Mouse (Mus musculus) hindbrain, embryonic 15.5 days (tissue): ENCODE measurements around the gene Prkcq. TPM values are rescaled to one million over a fixed set of nuclear protein-coding genes. Genes with fewer than 3 reads are reported as not detected.

Experiments
- ATAC-seq: fragments of 200-750 bp; cut with Nextera tagmentation; 2 replicates; pipeline ENCODE4 v1.8.0; 2017; ENCODE audit warnings: low read depth, moderate number of reproducible peaks, moderate TSS enrichment; ENCODE audit not compliant: low FRiP score
- H3K27ac ChIP-seq: fragments of 300-500 bp; sonication (generic); replicated peaks from 2 replicates; pipeline ENCODE4 v1.5.1; 2015; ENCODE audit warnings: mild to moderate bottlenecking, inconsistent platforms
- H3K27me3 ChIP-seq: fragments of 300-500 bp; sonication (generic); 2 replicates; pipeline ENCODE4 v1.6.1; 2015; ENCODE audit warnings: control low read depth, inconsistent platforms
- H3K36me3 ChIP-seq: fragments of 300-500 bp; sonication (generic); 2 replicates; pipeline ENCODE4 v1.6.1; 2015; ENCODE audit warnings: control low read depth, inconsistent platforms
- H3K4me1 ChIP-seq: fragments of 300-500 bp; sonication (generic); replicated peaks from 2 replicates; pipeline ENCODE4 v1.6.1; 2015; ENCODE audit warnings: control low read depth, inconsistent platforms
- H3K4me2 ChIP-seq: fragments of 300-500 bp; sonication (generic); 2 replicates; pipeline ENCODE4 v1.6.1; 2015; ENCODE audit warnings: moderate library complexity, mild to moderate bottlenecking, inconsistent platforms
- H3K4me3 ChIP-seq: fragments of 300-500 bp; sonication (generic); 2 replicates; pipeline ENCODE4 v1.5.1; 2015; ENCODE audit warnings: mild to moderate bottlenecking, inconsistent platforms
- H3K9ac ChIP-seq: fragments of 300-500 bp; sonication (generic); 2 replicates; pipeline ENCODE4 v1.6.1; 2015; ENCODE audit warnings: inconsistent platforms
- H3K9me3 ChIP-seq: fragments of 300-500 bp; sonication (generic); 2 replicates; pipeline ENCODE4 v1.6.1; 2016; ENCODE audit warnings: control low read depth, inconsistent platforms
- WGBS: fragments of 180-500 bp; shearing (Covaris S2); methylation state at CpG from one replicate; pipeline ENCODE4 v1.1.7; 2015; 5-methylcytosine and 5-hydroxymethylcytosine counted together
- polyA plus RNA-seq: library from polyadenylated mRNA; unstranded; fragments of >200 nt; fragmentation: Nextera tagmentation; extraction: Ambion mirVana; gene quantifications from 2 replicates; pipeline ENCODE4 v1.2.1, GENCODE M21; 2015

Prkcq gene
- polyA plus RNA-seq, 1 experiment from 2014 or later = 20.5 TPM

DNA sequence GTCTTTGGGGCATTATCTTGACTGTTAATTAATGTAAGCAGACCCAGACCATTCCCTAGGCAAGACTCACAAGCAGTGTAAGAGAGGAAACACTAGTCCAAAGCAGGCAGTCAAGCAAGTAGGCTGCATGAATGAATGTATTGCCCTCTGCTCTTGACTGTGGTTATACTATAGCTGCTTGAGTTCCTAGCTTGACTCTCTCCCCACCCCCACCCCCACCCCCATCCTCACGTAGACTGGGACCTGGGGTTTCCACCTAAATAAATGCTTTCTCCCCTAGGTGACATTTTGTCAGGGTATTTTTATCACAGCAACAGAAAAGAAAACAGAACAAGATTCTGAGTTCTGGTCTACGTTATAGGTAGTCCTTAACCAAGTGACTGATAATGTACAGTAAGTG lies 57.2 kb downstream of the Prkcq start:
- 75% methylated on average over 2 of the region's 2 CpGs for WGBS
- no peak overlapping the region for H3K27ac ChIP-seq
- no peak for ATAC-seq
- no peaks in the 10 kb centered on the region for H3K4me1 ChIP-seq
- H3K9me3 ChIP-seq = no peaks in the 10 kb centered on the region
- no peak overlapping the region for H3K4me2 ChIP-seq
- no peaks in the 10 kb centered on the region for H3K27me3 ChIP-seq
- H3K9ac ChIP-seq = no peak overlapping the region
- H3K36me3 ChIP-seq = no peaks in the 10 kb centered on the region
- H3K4me3 ChIP-seq = no peak overlapping the region

DNA sequence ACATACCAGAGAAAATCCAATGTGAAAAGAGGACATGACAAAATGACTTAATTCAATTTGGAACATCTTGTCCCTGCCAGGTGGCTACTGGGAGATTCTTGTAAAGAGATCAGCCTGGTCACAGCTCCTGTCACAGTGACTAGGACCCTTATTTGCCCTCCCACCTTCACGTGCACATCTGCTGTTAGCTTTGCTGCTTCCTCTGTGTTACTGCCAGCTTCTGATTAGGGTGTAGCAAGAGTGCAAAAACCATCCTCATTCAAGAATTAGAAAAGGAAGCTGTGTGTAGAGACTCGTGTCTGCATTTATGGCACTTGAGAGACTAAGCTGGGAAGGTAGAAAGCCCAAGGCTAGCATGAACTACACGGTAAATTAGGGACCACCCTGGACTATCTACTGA lies 59.2 kb downstream of the Prkcq start:
- no peaks in the 10 kb centered on the region for H3K36me3 ChIP-seq
- WGBS = 72% methylated on average over 3 of the region's 3 CpGs
- no peaks in the 10 kb centered on the region for H3K27me3 ChIP-seq
- H3K4me1 ChIP-seq = no peaks in the 10 kb centered on the region
- no peak overlapping the region for H3K4me3 ChIP-seq
- H3K4me2 ChIP-seq = no peak overlapping the region
- no peak overlapping the region for H3K27ac ChIP-seq
- no peaks in the 10 kb centered on the region for H3K9me3 ChIP-seq
- ATAC-seq = no peak
- H3K9ac ChIP-seq = no peak overlapping the region

DNA sequence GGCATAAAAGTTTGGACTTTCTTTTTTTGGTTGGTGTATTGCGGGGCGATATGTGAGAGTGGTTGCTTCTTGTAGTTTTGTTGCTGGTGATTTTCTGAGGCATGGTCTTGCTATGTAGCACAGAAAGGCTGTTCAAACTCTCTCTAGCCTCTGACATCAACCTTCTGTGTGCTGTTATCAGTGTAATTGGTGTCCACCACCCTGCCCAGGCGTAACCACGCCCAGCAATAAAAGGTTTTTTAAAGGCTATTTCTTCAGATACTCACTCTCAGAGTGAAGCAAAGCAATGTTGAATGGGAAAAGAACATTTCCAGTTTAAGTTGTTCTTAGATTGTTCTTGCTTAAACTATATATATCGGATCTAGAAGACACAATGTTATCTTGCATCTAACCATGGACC lies 60.1 kb downstream of the Prkcq start:
- no peak overlapping the region for H3K4me3 ChIP-seq
- no peak for ATAC-seq
- H3K4me2 ChIP-seq = no peak overlapping the region
- 95% methylated on average over 5 of the region's 5 CpGs for WGBS
- H3K9me3 ChIP-seq = no peaks in the 10 kb centered on the region
- no peaks in the 10 kb centered on the region for H3K36me3 ChIP-seq
- no peaks in the 10 kb centered on the region for H3K4me1 ChIP-seq
- H3K27ac ChIP-seq = no peak overlapping the region
- no peak overlapping the region for H3K9ac ChIP-seq
- no peaks in the 10 kb centered on the region for H3K27me3 ChIP-seq

DNA sequence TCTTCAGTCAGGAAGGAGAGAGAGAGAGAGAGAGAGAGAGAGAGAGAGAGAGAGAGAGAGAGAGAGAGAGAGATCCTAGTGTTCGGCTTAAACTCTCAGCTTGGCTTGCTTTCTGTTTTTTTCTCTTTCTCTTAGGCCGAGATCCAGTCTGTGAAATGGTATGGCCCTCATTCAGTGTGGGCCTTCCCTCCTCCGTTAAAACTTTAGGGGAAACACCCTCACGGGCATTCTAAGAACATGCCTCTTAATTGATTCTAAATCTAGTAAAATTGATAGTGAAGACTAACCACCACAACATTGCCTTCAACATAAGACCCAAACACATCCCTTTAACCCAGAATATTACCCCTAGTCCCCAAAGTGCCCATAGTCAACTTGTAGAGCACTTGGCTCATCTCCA lies 66.3 kb downstream of the Prkcq start:
- WGBS = 94% methylated on average over 4 of the region's 4 CpGs
- ATAC-seq = no peak
- no peaks in the 10 kb centered on the region for H3K4me1 ChIP-seq

DNA sequence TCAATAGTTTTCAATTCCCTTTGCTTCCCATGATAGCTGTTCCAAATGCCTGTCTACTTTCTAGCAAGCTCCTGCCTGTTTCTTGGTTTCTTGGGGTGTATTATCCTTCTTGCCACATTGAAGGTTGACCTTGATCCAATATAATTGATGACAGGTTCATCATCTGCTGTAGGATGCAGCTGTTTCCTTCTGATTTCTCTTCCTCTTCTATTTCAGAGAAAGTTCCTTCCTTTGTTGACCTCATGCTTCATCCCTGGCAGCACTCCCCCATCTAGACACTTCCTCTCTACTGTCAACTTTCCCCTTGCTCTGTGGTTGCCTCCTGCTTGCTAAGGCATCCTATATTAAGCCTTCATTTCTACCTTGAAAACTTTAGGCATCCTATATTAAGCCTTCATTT lies 67.6 kb downstream of the Prkcq start:
- no peak for ATAC-seq
- H3K36me3 ChIP-seq = no peaks in the 10 kb centered on the region
- H3K9ac ChIP-seq = no peak overlapping the region
- H3K4me2 ChIP-seq = no peak overlapping the region
- H3K4me1 ChIP-seq = no peaks in the 10 kb centered on the region
- no peak overlapping the region for H3K27ac ChIP-seq
- H3K4me3 ChIP-seq = no peak overlapping the region
- no peaks in the 10 kb centered on the region for H3K27me3 ChIP-seq
- H3K9me3 ChIP-seq = no peaks in the 10 kb centered on the region

More for the DNA sequence above, 66.3 kb downstream of the Prkcq start:
- Histone ChIP-seq H3K27me3 (no peaks in the 10 kb centered on the region), H3K9me3 (no peaks in the 10 kb centered on the region), H3K4me3 (no peak overlapping the region), H3K27ac (no peak overlapping the region), H3K4me2 (no peak overlapping the region), H3K36me3 (no peaks in the 10 kb centered on the region), H3K9ac (no peak overlapping the region)

DNA sequence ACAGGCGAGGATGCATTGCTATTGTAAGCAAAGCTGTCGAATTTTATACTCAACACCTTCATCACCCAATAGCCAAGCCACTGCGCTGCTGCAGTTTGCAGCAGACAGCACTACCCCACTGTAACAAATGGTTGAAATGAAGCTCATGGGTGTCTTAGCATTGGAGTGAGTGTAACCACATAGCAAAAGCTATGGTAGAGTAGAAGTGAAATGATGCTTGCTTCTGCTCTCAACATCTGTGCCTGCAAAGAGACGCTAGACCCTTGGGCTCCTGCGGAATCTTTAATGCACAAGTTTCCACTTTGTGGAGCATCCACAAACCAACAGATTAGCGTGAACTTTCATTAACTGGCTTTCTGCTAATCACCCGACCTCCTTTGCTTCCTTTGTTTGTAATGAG lies 74.0 kb downstream of the Prkcq start:
- no peak overlapping the region for H3K4me3 ChIP-seq
- ATAC-seq = 0 out of 2 replicates have a peak, but pooled peaks have one; percentile 51
- H3K27me3 ChIP-seq = no peaks in the 10 kb centered on the region
- no peak overlapping the region for H3K4me2 ChIP-seq
- no peak overlapping the region for H3K9ac ChIP-seq
- WGBS = 78% methylated on average over 7 of the region's 7 CpGs
- H3K27ac ChIP-seq = no peak overlapping the region
- no peaks in the 10 kb centered on the region for H3K4me1 ChIP-seq
- no peaks in the 10 kb centered on the region for H3K9me3 ChIP-seq
- H3K36me3 ChIP-seq = no peaks in the 10 kb centered on the region

DNA sequence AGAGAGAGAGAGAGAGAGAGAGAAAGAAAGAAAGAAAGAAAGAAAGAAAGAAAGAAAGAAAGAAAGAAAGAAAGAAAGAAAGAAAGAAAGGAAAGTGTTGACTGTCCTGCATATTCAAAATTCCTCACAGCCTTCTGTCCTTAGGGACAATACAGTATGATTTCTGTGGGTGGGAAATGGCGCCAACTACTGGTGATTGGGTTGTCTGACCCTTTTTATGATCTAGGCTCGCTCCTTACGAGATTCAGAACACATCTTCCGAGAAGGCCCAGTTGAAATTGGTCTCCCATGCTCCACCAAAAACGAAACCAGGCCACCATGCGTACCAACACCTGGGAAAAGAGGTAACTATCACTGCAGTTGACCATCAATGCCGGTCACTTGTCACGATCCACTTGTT lies 82.0 kb downstream of the Prkcq start:
- Histone ChIP-seq H3K9me3 (no peaks in the 10 kb centered on the region), H3K27ac (no peak overlapping the region), H3K4me1 (no peaks in the 10 kb centered on the region), H3K9ac (no peak overlapping the region), H3K4me3 (no peak overlapping the region), H3K4me2 (no peak overlapping the region), H3K36me3 (no peaks in the 10 kb centered on the region), H3K27me3 (no peaks in the 10 kb centered on the region)
- 66% methylated on average over 8 of the region's 8 CpGs for WGBS
- no peak for ATAC-seq

DNA sequence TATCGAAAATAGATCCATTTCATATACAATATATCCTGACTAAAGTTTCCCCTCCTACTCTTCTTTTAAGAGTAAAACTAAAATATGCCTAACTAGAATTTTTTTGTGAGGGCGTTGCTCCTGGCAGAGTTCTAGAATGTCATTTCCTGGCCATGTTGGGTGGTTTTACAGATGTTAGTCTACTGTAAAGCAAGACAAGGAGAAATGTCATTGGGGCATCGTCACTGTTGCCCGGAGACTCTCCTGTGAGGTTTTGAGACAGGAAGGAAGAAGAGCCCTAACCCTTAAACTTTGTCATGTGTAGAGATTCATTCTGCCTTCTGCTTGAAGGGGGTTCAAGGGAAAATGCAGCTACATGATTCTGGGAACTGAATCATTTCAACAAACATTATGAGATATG lies 82.5 kb downstream of the Prkcq start:
- ATAC-seq = no peak
- WGBS = 91% methylated on average over 4 of the region's 4 CpGs

DNA sequence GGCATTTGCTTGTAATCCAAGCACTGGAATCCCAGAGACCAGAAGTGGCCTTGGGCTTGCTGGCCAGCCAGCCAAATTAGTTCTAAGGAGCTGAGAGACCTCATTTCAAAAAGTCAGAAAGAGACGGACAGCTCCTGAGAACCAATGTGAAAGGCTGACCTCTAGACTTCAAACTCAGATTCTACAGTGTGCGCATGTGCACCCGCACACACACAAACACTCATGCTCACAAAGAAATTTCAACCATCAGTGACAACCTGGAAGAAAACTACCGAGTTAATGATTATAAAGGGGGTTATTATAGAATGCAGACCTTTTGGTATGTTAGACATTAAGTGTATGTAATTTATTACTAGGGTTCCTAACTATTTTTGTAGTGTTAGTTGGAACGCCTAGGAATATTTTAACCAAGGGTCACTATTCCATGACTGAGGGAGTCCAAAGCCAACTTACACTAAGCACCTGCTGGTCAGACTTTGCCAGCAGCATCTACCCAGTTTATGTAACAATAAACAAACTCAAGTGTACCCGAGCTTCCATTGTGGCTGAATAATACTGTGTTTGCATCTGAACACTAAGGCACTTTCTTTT lies 85.4 kb downstream of the Prkcq start:
- no peak for ATAC-seq
- Histone ChIP-seq H3K9me3 (no peaks in the 10 kb centered on the region), H3K4me3 (no peak overlapping the region), H3K9ac (no peak overlapping the region), H3K4me2 (no peak overlapping the region), H3K36me3 (no peaks in the 10 kb centered on the region), H3K27ac (no peak overlapping the region), H3K4me1 (no peaks in the 10 kb centered on the region), H3K27me3 (no peaks in the 10 kb centered on the region)
- 80% methylated on average over 6 of the region's 6 CpGs for WGBS

More for the DNA sequence above, 82.5 kb downstream of the Prkcq start:
- H3K27ac ChIP-seq = no peak overlapping the region
- H3K9me3 ChIP-seq = no peaks in the 10 kb centered on the region
- no peak overlapping the region for H3K4me2 ChIP-seq
- H3K4me1 ChIP-seq = no peaks in the 10 kb centered on the region
- no peak overlapping the region for H3K9ac ChIP-seq
- H3K4me3 ChIP-seq = no peak overlapping the region
- no peaks in the 10 kb centered on the region for H3K36me3 ChIP-seq
- no peaks in the 10 kb centered on the region for H3K27me3 ChIP-seq

DNA sequence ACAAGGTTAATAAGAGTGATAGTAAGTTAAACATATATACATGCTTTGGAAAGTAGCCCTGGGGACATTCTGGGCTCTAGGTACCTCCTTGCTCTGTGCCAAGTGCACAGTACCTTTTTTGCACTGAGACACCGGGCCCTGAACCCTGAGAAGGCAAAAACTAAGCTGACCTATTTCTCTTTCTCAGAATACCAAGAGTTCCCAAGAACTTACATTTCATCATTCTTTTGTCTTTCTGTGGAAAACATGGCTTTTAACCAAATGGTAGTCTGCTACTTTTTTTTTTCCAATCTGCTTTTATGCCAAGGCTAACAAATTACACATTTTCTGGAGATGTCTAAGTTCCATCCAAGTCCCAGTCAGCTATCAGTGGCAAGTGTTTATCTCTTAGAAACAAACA lies 86.3 kb downstream of the Prkcq start:
- no peak for ATAC-seq
- H3K4me3 ChIP-seq = no peak overlapping the region
- H3K9ac ChIP-seq = no peak overlapping the region
- H3K4me2 ChIP-seq = no peak overlapping the region
- no peaks in the 10 kb centered on the region for H3K4me1 ChIP-seq
- WGBS = 85% methylated on average over 1 of the region's 1 CpGs
- H3K27ac ChIP-seq = no peak overlapping the region
- no peaks in the 10 kb centered on the region for H3K27me3 ChIP-seq
- H3K36me3 ChIP-seq = no peaks in the 10 kb centered on the region
- H3K9me3 ChIP-seq = no peaks in the 10 kb centered on the region

DNA sequence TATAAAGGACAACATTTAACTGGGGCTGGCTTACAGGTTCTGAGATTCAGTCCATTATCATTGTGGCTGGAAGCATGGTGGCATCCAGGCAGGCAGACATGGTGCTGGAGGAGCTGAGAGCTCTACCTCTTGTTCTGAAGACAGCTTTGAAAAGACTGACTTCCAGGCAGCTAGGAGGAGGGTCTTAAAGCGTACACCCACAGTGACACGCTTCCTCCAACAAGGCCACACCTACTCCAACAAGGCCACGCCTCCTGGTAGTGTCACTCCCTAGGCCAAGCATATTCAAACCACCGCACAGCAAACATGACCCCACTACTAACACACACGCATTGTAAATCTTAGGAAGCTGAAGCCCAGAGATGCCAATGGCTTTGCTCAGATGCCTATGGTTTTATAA lies 87.5 kb downstream of the Prkcq start:
- 90% methylated on average over 5 of the region's 5 CpGs for WGBS
- no peaks in the 10 kb centered on the region for H3K4me1 ChIP-seq
- no peaks in the 10 kb centered on the region for H3K9me3 ChIP-seq
- no peak for ATAC-seq
- no peak overlapping the region for H3K4me2 ChIP-seq
- H3K4me3 ChIP-seq = no peak overlapping the region
- H3K27ac ChIP-seq = no peak overlapping the region
- H3K27me3 ChIP-seq = no peaks in the 10 kb centered on the region
- no peaks in the 10 kb centered on the region for H3K36me3 ChIP-seq
- H3K9ac ChIP-seq = no peak overlapping the region

DNA sequence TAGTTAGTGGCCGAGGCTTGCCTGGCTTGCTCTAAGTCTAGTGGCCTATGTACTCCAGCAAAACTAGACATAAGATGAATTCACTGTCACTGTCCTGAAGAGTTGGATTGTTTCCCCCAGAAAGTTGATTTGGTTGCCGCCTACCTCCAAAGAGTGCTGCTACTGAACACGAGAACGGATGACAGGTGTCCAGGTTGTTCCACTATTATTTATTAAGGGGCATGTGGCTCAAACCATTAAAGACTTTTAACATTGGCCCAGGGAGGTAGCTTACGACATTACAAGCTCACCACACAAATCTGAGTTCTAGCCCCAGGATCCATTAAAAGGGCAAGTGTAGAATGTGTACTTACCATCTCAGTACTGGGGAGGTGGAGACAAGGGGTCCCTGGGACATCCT lies 92.9 kb downstream of the Prkcq start:
- H3K4me3 ChIP-seq = no peak overlapping the region
- no peak overlapping the region for H3K4me2 ChIP-seq
- 92% methylated on average over 5 of the region's 5 CpGs for WGBS
- H3K9ac ChIP-seq = no peak overlapping the region
- H3K27me3 ChIP-seq = no peaks in the 10 kb centered on the region
- no peak overlapping the region for H3K27ac ChIP-seq
- H3K4me1 ChIP-seq = no peaks in the 10 kb centered on the region
- no peak for ATAC-seq
- no peaks in the 10 kb centered on the region for H3K36me3 ChIP-seq
- H3K9me3 ChIP-seq = no peaks in the 10 kb centered on the region

DNA sequence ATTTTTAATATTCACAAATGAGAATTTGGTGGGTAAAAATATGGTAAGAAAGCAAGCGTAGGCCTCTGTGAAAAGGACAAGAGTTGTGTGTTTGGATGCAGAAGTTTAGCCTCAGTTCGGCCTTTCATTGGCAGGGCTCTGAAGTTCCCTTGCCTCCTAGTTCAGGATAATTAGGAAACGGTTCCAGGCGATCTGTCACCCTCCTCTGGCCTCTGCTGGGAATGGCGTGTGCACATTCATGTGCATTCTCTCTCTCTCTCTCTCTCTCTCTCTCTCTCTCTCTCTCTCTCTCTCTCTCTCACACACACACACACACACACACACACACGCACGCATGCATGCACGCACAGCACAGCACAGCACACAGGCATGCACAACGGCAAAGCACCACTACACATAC lies 93.5 kb downstream of the Prkcq start:
- no peak overlapping the region for H3K27ac ChIP-seq

More for the DNA sequence above, 93.5 kb downstream of the Prkcq start:
- no peaks in the 10 kb centered on the region for H3K4me1 ChIP-seq
- H3K4me3 ChIP-seq = no peak overlapping the region
- WGBS = 78% methylated on average over 9 of the region's 9 CpGs
- no peak overlapping the region for H3K4me2 ChIP-seq
- no peaks in the 10 kb centered on the region for H3K36me3 ChIP-seq
- ATAC-seq = no peak
- H3K9ac ChIP-seq = no peak overlapping the region
- no peaks in the 10 kb centered on the region for H3K27me3 ChIP-seq
- H3K9me3 ChIP-seq = no peaks in the 10 kb centered on the region
